Mouse (Mus musculus) kidney, adult 2 months (tissue): Measurements from ENCODE around the gene Lyrm4. TPM values are rescaled to one million over a fixed set of nuclear protein-coding genes. Genes with fewer than 3 reads are reported as not detected.
A peak's percentile ranks its signal among the peaks of the same experiment; 100 is the strongest.

Source experiments
- DNase-seq: peaks from one replicate; pipeline ENCODE4 v3.0.0; 2021
- H3K27ac ChIP-seq: fragments of 200-500 bp; 2 replicates; pipeline ENCODE4 v1.5.1; 2012; ENCODE audit warnings: low read depth, low read length, control low read depth, inconsistent platforms; ENCODE audit not compliant: insufficient read depth
- H3K27me3 ChIP-seq: fragments of 200-500 bp; replicated peaks from 2 replicates; pipeline ENCODE4 v1.6.1; 2012; ENCODE audit warnings: mild to moderate bottlenecking, moderate library complexity, low read length, inconsistent platforms; ENCODE audit not compliant: control insufficient read depth, insufficient read depth
- H3K36me3 ChIP-seq: fragments of 200-500 bp; 2 replicates; pipeline ENCODE4 v1.6.1; 2012; ENCODE audit warnings: mild to moderate bottlenecking, moderate library complexity, low read length, inconsistent platforms; ENCODE audit not compliant: control insufficient read depth, insufficient read depth
- H3K4me1 ChIP-seq: fragments of 200-500 bp; 2 replicates; pipeline ENCODE4 v1.6.1; 2011; ENCODE audit warnings: low read length; ENCODE audit not compliant: control insufficient read depth, insufficient read depth
- H3K4me3 ChIP-seq: fragments of 200-500 bp; 2 replicates; pipeline ENCODE4 v1.5.1; 2011; ENCODE audit warnings: mild to moderate bottlenecking, low read depth, low read length, control low read depth; ENCODE audit not compliant: insufficient read depth
- CTCF ChIP-seq: fragments of 200-500 bp; conservative IDR thresholded peaks from 2 replicates; pipeline ENCODE4 v1.5.1; 2011; ENCODE audit warnings: low read depth, mild to moderate bottlenecking, control low read depth, low read length, moderate library complexity, mixed read lengths; ENCODE audit not compliant: insufficient read depth, insufficient read length
- POLR2A ChIP-seq: fragments of 200-500 bp; IDR thresholded peaks from one replicate; pipeline ENCODE4 v1.6.1; 2011; ENCODE audit warnings: low read depth, low read length, control low read depth
- WGBS: fragments of 180-500 bp; shearing (Covaris S2); methylation state at CpG from one replicate; pipeline ENCODE4 v1.1.7; 2018; 5-methylcytosine and 5-hydroxymethylcytosine counted together
- polyA plus RNA-seq: library from polyadenylated mRNA; depleted of rRNA; stranded (reverse); fragments of >200 nt; gene quantifications from 2 replicates; pipeline ENCODE4 v1.2.3, GENCODE M21; 2012

Lyrm4 gene
- polyA plus RNA-seq, 1 experiment: 10.3 TPM

- H3K36me3 ChIP-seq: no peaks in the 10 kb centered on the region
- 39% methylated on average over 9 of the region's 9 CpGs for WGBS
- DNase-seq: no peak
- H3K4me1 ChIP-seq: no peaks in the 10 kb centered on the region
- H3K27me3 ChIP-seq: 0 out of 2 replicates have a peak, but pooled peaks cover 2% of the 10 kb centered on the region
- TF ChIP-seq CTCF: no peak
- no peak for TF ChIP-seq POLR2A
- no peak overlapping the region for H3K27ac ChIP-seq
- H3K4me3 ChIP-seq: no peak overlapping the region
Observed at GRCm38 (mm10) chr13:35969829-35970228, 147.5 kb downstream of the Lyrm4 start.

DNA sequence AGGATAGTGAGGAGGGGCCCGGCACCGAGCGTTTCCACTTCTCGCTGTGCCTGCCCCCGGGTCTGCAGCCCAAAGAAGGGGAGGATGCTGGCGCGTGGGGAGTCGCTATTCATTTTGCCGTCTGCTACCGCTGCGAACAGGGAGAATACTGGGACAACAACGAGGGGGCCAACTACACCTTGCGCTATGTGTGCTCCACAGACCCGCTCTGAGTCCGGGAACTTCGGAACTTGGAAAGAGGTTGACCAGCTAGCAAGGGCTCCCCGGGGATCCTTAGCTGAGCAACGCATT lies 147.9 kb downstream of the Lyrm4 start:
- H3K27ac ChIP-seq: no peak overlapping the region
- no peaks in the 10 kb centered on the region for H3K4me1 ChIP-seq
- H3K36me3 ChIP-seq: no peaks in the 10 kb centered on the region
- WGBS: 2% methylated on average over 18 of the region's 18 CpGs
- H3K4me3 ChIP-seq: no peak overlapping the region
- 0 out of 2 replicates have a peak, but pooled peaks cover 2% of the 10 kb centered on the region for H3K27me3 ChIP-seq
- TF ChIP-seq CTCF: no peak
- TF ChIP-seq POLR2A: no peak
- DNase-seq: no peak

GRCm38 (mm10) chr13:35968719-35969430 lies 148.5 kb downstream of the Lyrm4 start:
- under 1% methylated on average over 57 of the region's 57 CpGs for WGBS
- DNase-seq: no peak
- TF ChIP-seq CTCF (no peak), POLR2A (no peak)
- no peaks in the 10 kb centered on the region for H3K4me1 ChIP-seq
- no peak overlapping the region for H3K27ac ChIP-seq
- H3K27me3 ChIP-seq: 0 out of 2 replicates have a peak, but pooled peaks cover 2% of the 10 kb centered on the region
- no peaks in the 10 kb centered on the region for H3K36me3 ChIP-seq
- peak overlapping the region; percentile 46 for H3K4me3 ChIP-seq

DNA sequence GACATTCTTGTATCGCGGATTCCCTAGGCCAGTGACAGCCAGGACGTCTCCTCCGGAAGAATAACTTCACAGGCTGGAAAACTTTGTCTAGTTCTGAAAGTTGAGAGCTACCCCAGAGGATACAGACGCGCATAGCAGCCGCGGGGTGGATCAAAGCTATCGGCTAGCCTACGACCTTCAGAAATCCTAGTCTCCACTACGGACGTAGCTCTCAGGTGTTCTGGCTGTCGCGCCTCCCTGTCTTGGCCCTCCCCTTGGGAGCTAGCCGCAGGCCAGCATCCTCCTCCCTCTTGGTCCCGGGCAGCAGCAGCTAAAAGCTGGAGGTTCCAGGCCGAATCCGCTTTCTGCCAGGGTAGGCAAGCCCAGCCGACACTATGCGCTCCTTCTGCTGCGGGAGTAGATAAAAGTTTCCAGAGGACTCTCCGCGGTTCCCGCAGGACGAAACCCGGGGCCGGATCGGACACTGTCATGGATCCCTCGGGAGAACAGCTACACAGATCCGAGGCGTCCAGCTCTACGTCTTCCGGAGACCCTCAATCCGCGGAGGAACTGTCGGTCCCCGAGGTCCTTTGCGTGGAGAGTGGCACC lies 149.1 kb downstream of the Lyrm4 start:
- Histone ChIP-seq H3K4me1 (no peaks in the 10 kb centered on the region), H3K4me3 (peak overlapping the region; percentile 46), H3K27ac (no peak overlapping the region), H3K27me3 (0 out of 2 replicates have a peak, but pooled peaks cover 2% of the 10 kb centered on the region), H3K36me3 (no peaks in the 10 kb centered on the region)
- TF ChIP-seq CTCF (no peak), POLR2A (no peak)
- WGBS: under 1% methylated on average over 38 of the region's 38 CpGs
- no peak for DNase-seq

DNA sequence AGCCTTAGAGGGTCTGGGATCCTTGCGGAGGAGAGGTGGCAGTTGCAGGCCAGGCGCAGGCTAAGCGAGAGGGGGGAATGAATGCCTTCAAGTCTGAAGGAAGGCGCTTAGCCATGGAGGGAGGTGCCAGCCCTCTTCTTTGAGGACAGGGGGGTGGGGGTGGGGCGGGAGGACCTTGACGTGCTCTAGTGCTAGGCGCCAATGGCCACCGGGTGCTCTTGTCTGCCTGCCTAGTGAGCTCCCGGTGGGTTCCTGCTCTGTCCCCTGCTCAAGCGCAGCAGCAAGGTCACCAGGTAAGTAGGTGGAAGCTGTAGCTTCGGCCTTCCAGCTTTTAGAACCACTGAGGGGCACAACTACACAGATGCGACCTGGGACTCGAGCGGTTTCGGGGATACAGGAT lies 149.6 kb downstream of the Lyrm4 start:
- Histone ChIP-seq H3K4me1 (no peaks in the 10 kb centered on the region), H3K4me3 (no peak overlapping the region), H3K27me3 (0 out of 2 replicates have a peak, but pooled peaks cover 2% of the 10 kb centered on the region), H3K36me3 (no peaks in the 10 kb centered on the region), H3K27ac (no peak overlapping the region)
- no peak for DNase-seq
- TF ChIP-seq POLR2A (no peak), CTCF (no peak)
- 22% methylated on average over 15 of the region's 15 CpGs for WGBS

DNA sequence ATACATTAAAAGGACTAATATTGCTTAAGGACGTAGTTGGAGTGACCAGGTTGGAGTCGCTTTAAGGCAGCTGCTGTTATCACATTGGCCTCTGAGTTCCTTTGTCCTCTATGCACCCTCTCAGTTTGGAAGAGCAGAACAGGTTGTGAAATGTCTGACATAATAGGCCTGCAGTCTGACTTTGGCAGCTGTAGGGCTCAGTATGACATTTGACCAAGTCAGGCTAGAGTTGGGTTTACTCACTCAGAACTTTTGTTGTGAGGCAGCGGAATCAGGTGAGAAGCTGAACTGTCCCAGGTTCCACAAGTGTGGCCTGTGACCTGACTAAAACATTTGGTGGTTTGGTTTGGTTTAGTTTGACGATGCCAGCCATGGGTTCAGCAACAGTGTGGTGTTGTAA lies 153.7 kb downstream of the Lyrm4 start:
- H3K36me3 ChIP-seq: no peaks in the 10 kb centered on the region
- 95% methylated on average over 4 of the region's 4 CpGs for WGBS
- no peak overlapping the region for H3K27ac ChIP-seq
- TF ChIP-seq POLR2A: no peak
- no peak for TF ChIP-seq CTCF
- H3K4me3 ChIP-seq: no peak overlapping the region
- H3K27me3 ChIP-seq: no peaks in the 10 kb centered on the region
- H3K4me1 ChIP-seq: no peaks in the 10 kb centered on the region
- DNase-seq: no peak

GRCm38 (mm10) chr13:35959391-35960067 lies 157.8 kb downstream of the Lyrm4 start:
- Histone ChIP-seq H3K36me3 (no peaks in the 10 kb centered on the region), H3K27ac (no peak overlapping the region), H3K4me3 (no peak overlapping the region), H3K4me1 (no peaks in the 10 kb centered on the region), H3K27me3 (no peaks in the 10 kb centered on the region)
- TF ChIP-seq CTCF (no peak), POLR2A (no peak)
- DNase-seq: peak; percentile 7
- WGBS: 78% methylated on average over 12 of the region's 12 CpGs
